Comparison of ENCODE assay signal across 7 mouse cellular contexts in the genomic region with DNA sequence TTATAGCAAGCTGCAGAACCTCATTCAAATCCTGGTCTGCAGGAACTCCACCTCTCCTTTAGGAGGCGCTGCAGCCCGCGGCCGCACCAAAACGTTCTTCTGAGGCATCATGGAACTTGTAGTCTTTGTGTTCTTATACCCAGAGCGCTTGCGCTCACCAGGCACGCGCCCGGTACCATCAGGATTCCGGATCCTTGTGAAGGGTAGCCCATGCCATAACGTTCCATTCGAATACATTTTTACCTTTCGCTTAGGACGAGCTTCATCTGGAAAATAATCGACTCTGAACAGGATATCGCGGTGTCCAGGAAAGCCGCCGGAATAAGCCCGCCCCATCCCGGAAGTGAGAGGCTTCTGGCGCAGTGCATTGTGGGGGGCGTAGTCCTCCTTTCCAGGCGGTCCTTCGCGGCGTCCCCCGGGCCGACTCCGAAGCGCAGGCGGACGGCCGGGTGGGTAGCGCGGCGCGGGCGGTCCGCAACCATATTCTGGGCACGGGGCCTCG. TPM values are rescaled to one million over a fixed set of nuclear protein-coding genes. Genes with fewer than 3 reads are reported as not detected.
DNase-seq lines count a peak whose midpoint lies in the region; ATAC-seq lines count a peak whose summit lies in the region.

A gene (plus strand): TSS at position 418 of the 502 bp plus-strand sequence.

- H3K4me2 ChIP-seq in midbrain, embryonic 13.5 days (replicated peaks), result peak within 1 kb of the TSS; percentile 99

- ATAC-seq in granulocyte monocyte progenitor cell, adult 5-6 weeks (replicated peaks; ENCODE audit: poor library complexity, severe bottlenecking), result peak; percentile 61
- peak; percentile 92 for ATAC-seq in midbrain, embryonic 13.5 days

- H3K4me3 ChIP-seq in embryonic facial prominence, embryonic 10.5 days, result peak within 1 kb of the TSS; percentile 84
- H3K4me3 ChIP-seq in limb, embryonic 10.5 days, result peak within 1 kb of the TSS; percentile 67
- H3K4me3 ChIP-seq in midbrain, embryonic 13.5 days (replicated peaks), result peak within 1 kb of the TSS; percentile 83

- under 1% methylated on average over 43 of the region's 43 CpGs for WGBS in embryonic facial prominence, embryonic 10.5 days
- whole genome bisulfite sequencing in limb, embryonic 10.5 days, result under 1% methylated on average over 43 of the region's 43 CpGs
- under 1% methylated on average over 43 of the region's 43 CpGs for WGBS in midbrain, embryonic 13.5 days

- peak within 1 kb of the TSS; percentile 95 for H3K27ac ChIP-seq in embryonic facial prominence, embryonic 10.5 days (replicated peaks)
- peak within 1 kb of the TSS; percentile 96 for H3K27ac ChIP-seq in limb, embryonic 10.5 days
- H3K27ac ChIP-seq in midbrain, embryonic 13.5 days, result peak within 1 kb of the TSS; percentile 83

- no peaks in the 10 kb centered on the region for H3K9me3 ChIP-seq in embryonic facial prominence, embryonic 10.5 days
- no peaks in the 10 kb centered on the region for H3K9me3 ChIP-seq in limb, embryonic 10.5 days (replicated peaks)
- H3K9me3 ChIP-seq in midbrain, embryonic 13.5 days, result no peaks in the 10 kb centered on the region

- H3K36me3 ChIP-seq in embryonic facial prominence, embryonic 10.5 days (replicated peaks), result peaks cover 22% of the 10 kb centered on the region
- peaks cover 20% of the 10 kb centered on the region for H3K36me3 ChIP-seq in limb, embryonic 10.5 days
- peaks cover 7% of the 10 kb centered on the region for H3K36me3 ChIP-seq in midbrain, embryonic 13.5 days

- H3K9ac ChIP-seq in midbrain, embryonic 13.5 days (replicated peaks), result peak within 1 kb of the TSS; percentile 91

- H3K27me3 ChIP-seq in embryonic facial prominence, embryonic 10.5 days (replicated peaks; ENCODE audit: low read depth, poor library complexity, severe bottlenecking), result no peaks in the 10 kb centered on the region
- H3K27me3 ChIP-seq in limb, embryonic 10.5 days (ENCODE audit: low read depth, poor library complexity, severe bottlenecking), result no peaks in the 10 kb centered on the region
- H3K27me3 ChIP-seq in midbrain, embryonic 13.5 days, result no peaks in the 10 kb centered on the region

- peaks cover 57% of the 10 kb centered on the region for H3K4me1 ChIP-seq in embryonic facial prominence, embryonic 10.5 days
- H3K4me1 ChIP-seq in limb, embryonic 10.5 days, result peaks cover 50% of the 10 kb centered on the region
- H3K4me1 ChIP-seq in midbrain, embryonic 13.5 days (replicated peaks), result peaks cover 48% of the 10 kb centered on the region

- DNase-seq in adrenal gland, postnatal 10 days, result peak; percentile 94
- DNase-seq in embryonic facial prominence, embryonic 10.5 days (ENCODE audit: low spot score), result peak; percentile 95
- peak; percentile 90 for DNase-seq in kidney, adult 11 months
- peak; percentile 96 for DNase-seq in limb, embryonic 10.5 days (ENCODE audit: low spot score)
- peak; percentile 91 for DNase-seq in spleen, adult 12 weeks (ENCODE audit: low spot score)

RNA-seq across cellular contexts. Expression of the gene that starts here (rescaled TPM):
- total RNA-seq in adrenal gland, postnatal 10 days (2021), result 10 to 100 TPM; 28.3 to 32.0 TPM
- polyA plus RNA-seq in embryonic facial prominence, embryonic 10.5 days (2016; fragmentation: Nextera tagmentation; extraction: Ambion mirVana), result 82.1 and 83.0 TPM in 2 replicates
- 20.4 and 30.1 TPM in 2 replicates for total RNA-seq in granulocyte monocyte progenitor cell, adult 5-6 weeks (2014; fragmentation: Nextera tagmentation)
- total RNA-seq in granulocyte monocyte progenitor cell, adult 5-6 weeks (2017), result 29.9 and 36.8 TPM in 2 replicates
- polyA plus RNA-seq in limb, embryonic 10.5 days (2016; fragmentation: Nextera tagmentation; extraction: Ambion mirVana), result 85.7 and 90.8 TPM in 2 replicates
- 58.9 and 62.2 TPM in 2 replicates for polyA plus RNA-seq in midbrain, embryonic 13.5 days (2015; fragmentation: Nextera tagmentation; extraction: Ambion mirVana)

Comparison
In these comparisons a context has a peak if more than half of its experiments do, and no peak if none do; other contexts are left out.
1. Peak in every context shown above with its lines: DNase-seq, ATAC-seq, H3K4me3 ChIP-seq and H3K27ac ChIP-seq.